Mouse (Mus musculus) lung, postnatal 0 days (tissue): ENCODE measurements around the gene Tm7sf2.

Source experiments
- CTCF ChIP-seq: IDR thresholded peaks from 2 replicates; pipeline ENCODE4 v1.5.1; 2016; ENCODE audit warnings: antibody characterized with exemption, mild to moderate bottlenecking
- EP300 ChIP-seq: IDR thresholded peaks from 2 replicates; pipeline ENCODE4 v1.6.1; 2016; ENCODE audit warnings: antibody characterized with exemption, mild to moderate bottlenecking, control low read depth

DNA sequence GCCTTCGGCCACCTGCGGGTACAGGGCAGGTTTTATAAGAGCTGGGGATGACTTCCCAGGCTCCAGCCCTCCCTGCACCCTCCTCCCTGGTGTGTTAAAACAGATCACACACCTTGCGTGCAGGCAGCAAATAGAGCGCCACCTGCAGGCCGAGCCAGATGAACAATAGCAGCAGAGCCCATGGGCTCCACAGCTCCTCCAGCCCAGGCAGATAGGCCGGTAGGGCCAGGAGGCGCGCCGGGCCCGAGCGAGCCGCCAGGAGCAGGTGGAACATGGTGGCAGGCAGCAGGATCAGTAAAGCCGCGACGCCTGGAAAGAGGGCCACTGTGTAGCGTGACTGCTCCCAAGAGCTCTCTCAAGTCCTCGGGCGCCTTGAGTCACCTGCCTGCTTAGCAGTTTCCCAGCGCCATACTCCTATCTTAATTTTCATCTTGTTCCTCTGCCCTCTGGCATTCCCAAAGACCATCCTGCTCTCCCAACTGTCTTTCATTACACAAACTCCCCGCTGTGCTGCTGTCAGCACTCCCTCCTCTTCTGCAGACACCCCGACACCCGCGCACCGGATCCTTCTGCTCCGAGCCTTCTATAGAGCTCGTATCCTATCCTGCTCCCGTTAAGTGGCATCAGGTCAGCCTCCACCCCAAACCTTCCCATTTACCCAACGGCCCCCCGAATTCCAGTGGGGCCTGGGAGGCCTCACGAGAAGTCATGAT is 1.0 kb downstream of the Tm7sf2 start:
- TF ChIP-seq CTCF (peak; percentile 91), EP300 (no peak)
